Mouse (Mus musculus) lung, postnatal 0 days (tissue): Measurements from ENCODE around the gene Usf3.

Experiments used
- CTCF ChIP-seq: IDR thresholded peaks from 2 replicates; pipeline ENCODE4 v1.5.1; 2016; ENCODE audit warnings: antibody characterized with exemption, mild to moderate bottlenecking
- EP300 ChIP-seq: IDR thresholded peaks from 2 replicates; pipeline ENCODE4 v1.6.1; 2016; ENCODE audit warnings: antibody characterized with exemption, mild to moderate bottlenecking, control low read depth

DNA sequence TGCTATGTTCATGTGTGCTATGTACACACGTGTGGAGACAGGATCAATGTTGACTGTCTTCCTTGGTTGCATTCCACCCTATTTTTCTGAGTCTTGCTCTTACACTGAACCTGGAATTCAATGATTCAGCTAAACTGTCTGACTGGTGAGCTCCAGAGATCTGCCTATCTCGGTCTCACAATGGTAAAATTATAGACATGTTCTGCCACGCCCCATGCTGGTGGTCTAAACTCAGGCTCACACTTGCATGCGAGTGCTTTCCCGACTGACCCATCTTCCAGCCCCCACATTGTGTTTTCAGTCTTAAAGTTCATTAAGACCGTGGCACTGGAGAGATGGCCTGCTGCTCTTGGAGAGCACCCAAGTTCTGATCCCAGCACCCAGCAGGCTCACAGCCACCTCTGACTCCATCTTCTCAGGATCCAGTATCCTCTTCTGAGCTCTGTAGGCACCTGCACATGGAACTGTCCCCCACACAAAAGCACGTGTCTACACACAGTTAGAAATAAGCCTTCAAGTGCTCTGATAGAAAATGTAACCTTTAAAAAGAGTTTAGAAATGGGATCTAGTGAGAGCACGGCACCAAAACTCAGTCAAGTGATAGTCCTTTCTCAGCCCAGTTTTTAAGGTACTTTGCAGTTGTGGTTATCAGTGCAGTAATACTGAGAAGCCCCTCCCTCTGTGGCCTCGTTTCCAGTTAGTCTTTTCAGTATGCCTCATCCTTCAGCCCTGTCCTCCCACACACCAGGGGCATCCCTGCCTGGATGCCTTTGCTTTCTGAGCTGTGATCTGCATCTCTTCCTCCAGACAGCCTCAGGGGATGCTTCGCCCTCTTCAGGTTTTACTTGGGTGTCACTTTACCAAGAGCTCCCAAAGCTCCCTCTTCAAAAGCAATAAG, 37.4 kb downstream of the Usf3 start:
- no peak for TF ChIP-seq EP300
- TF ChIP-seq CTCF: no peak
